Mouse (Mus musculus) heart, embryonic 16.5 days (tissue): ENCODE measurements around the gene Hist1h2an. TPM values are rescaled to one million over a fixed set of nuclear protein-coding genes. Genes with fewer than 3 reads are reported as not detected.
"Not testable (repeated sequence)": the region's sequence is repeated elsewhere in the genome, so short reads cannot be mapped to it uniquely, and the experiment has no call there.

Source experiments
- ATAC-seq: fragments of 200-750 bp; cut with Nextera tagmentation; replicated peaks from 2 replicates; pipeline ENCODE4 v1.8.0; 2017; ENCODE audit warnings: moderate number of reproducible peaks; ENCODE audit not compliant: insufficient read depth, low FRiP score; ENCODE audit errors: extremely low read depth
- H3K27ac ChIP-seq: fragments of 300-500 bp; sonication (generic); 2 replicates; pipeline ENCODE4 v1.5.1; 2014; ENCODE audit warnings: mild to moderate bottlenecking, low read length, control low read depth, moderate library complexity
- H3K27me3 ChIP-seq: fragments of 300-500 bp; sonication (generic); 2 replicates; pipeline ENCODE4 v1.6.1; 2014; ENCODE audit warnings: low read length, mixed read lengths; ENCODE audit not compliant: control insufficient read depth, insufficient read depth
- H3K36me3 ChIP-seq: fragments of 300-500 bp; sonication (generic); 2 replicates; pipeline ENCODE4 v1.6.1; 2014; ENCODE audit not compliant: control insufficient read depth, insufficient read depth
- H3K4me1 ChIP-seq: fragments of 300-500 bp; sonication (generic); 2 replicates; pipeline ENCODE4 v1.6.1; 2014; ENCODE audit warnings: low read length, mixed read lengths; ENCODE audit not compliant: control insufficient read depth, insufficient read depth
- H3K4me2 ChIP-seq: fragments of 300-500 bp; sonication (generic); 2 replicates; pipeline ENCODE4 v1.6.1; 2014; ENCODE audit warnings: low read depth, mild to moderate bottlenecking, control low read depth, low read length
- H3K4me3 ChIP-seq: fragments of 300-500 bp; sonication (generic); 2 replicates; pipeline ENCODE4 v1.5.1; 2014; ENCODE audit warnings: mild to moderate bottlenecking, control low read depth, low read length
- H3K9ac ChIP-seq: fragments of 300-500 bp; sonication (generic); 2 replicates; pipeline ENCODE4 v1.6.1; 2014; ENCODE audit warnings: low read length, control low read depth
- H3K9me3 ChIP-seq: fragments of 300-500 bp; sonication (generic); replicated peaks from 2 replicates; pipeline ENCODE4 v1.6.1; 2016; ENCODE audit warnings: low read length; ENCODE audit not compliant: control insufficient read depth
- WGBS: fragments of 180-500 bp; shearing (Covaris S2); extraction: QIAGEN DNeasy Blood & Tissue Kit; methylation state at CpG from one replicate; pipeline ENCODE4 v1.1.7; 2014; 5-methylcytosine and 5-hydroxymethylcytosine counted together
- microRNA-seq: library from miRNA; unstranded; fragments of <30 nt; microRNA quantifications from one replicate; pipeline ENCODE4, GENCODE M21; 2017
- polyA plus RNA-seq: library from polyadenylated mRNA; unstranded; fragments of >200 nt; fragmentation: Nextera tagmentation; extraction: Ambion mirVana; gene quantifications from 2 replicates; pipeline ENCODE4 v1.2.1, GENCODE M21; 2015

Hist1h2an gene
- polyA plus RNA-seq, 1 experiment from 2014 or later, result 3.1 TPM

DNA sequence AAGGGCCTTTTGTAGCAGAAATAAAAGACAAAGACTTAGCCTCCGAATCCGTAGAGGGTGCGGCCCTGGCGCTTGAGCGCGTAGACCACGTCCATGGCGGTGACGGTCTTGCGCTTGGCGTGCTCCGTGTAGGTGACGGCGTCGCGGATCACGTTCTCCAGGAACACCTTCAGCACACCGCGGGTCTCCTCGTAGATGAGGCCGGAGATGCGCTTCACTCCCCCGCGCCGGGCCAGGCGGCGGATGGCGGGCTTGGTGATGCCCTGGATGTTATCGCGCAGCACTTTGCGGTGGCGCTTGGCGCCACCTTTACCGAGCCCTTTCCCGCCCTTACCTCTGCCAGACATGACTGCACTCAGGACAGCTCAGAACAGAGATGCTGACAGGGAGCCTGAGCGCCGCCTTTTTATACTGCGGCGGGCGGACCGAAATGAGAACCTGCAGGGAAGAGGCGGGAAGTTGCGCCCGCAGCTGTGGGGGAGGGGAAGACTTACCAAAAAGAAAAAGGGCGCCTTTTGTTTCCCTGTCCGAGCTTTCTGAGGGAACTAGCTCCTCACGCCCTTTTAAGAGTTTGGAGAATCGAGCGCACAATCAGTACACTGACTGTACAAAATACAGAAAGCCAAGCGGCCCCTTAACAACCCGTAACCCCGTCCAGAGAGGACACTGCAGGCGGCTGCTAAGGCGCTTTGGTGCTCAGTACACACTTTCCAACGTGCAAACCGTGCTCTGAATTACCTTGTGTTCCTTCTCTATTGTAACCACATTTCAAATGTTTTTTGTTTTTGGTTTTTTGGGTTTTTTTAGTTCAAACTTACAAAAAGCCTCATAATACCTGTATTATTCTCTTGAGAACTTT lies 36.6 kb downstream of the Hist1h2an start, which contains the start of gene Hist1h4k:
TSS of gene Hist1h4k (minus strand) at position 347 of the 859 bp plus-strand sequence.
- not testable (repeated sequence) for H3K27me3 ChIP-seq, H3K36me3 ChIP-seq, H3K9me3 ChIP-seq
- WGBS, result under 1% methylated on average over 40 of the region's 56 CpGs
- H3K27ac ChIP-seq, result peak within 1 kb of the TSS; percentile 85
- peak within 1 kb of the TSS; percentile 72 for H3K9ac ChIP-seq
- peak; percentile 77 for ATAC-seq
- peak within 1 kb of the TSS; percentile 54 for H3K4me3 ChIP-seq
- H3K4me2 ChIP-seq, result peak within 1 kb of the TSS; percentile 74
- H3K4me1 ChIP-seq, result peaks cover 17% of the 10 kb centered on the region

DNA sequence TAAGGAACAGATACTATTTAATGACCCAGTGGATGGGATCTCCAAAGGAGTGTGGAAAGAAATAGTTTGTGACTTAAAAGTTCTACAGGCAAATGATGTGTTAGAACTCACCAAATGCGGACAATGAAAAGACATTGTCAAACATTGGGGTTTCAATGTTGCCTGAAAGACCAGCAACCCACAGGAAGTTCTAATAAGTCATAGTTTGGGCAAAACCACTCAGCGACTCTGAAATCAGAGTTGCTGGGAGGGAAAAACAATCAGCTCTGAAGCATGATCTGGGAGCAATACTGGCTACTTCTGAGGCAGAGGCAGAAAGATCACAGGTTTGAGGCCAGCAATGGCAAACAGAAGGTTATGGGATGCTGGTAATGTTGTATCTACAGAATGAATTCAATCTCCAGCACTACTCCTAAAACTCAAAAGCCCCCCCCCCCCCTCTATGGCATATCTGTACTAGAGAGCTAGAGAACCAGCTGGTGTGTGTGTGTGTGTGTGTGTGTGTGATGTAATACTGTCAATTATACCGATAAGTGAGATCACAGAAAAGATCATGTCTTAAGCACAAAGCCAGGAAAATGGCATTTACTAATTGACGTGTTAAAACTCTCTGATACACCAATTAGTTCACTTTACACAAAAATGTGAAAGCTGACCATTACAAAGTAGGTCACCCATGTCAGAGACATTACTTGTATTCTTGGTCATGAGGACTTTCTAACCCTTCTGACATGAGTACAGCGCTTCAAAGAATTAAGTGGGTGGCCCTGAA lies 37.4 kb downstream of the Hist1h2an start:
- Histone ChIP-seq H3K4me3 (peak overlapping the region; percentile 54), H3K4me1 (peaks cover 15% of the 10 kb centered on the region), H3K27ac (peak overlapping the region; percentile 41), H3K9me3 (no peaks in the 10 kb centered on the region), H3K27me3 (no peaks in the 10 kb centered on the region), H3K4me2 (peak overlapping the region; percentile 74), H3K9ac (peak overlapping the region; percentile 72), H3K36me3 (no peaks in the 10 kb centered on the region)
- ATAC-seq, result no peak
- WGBS, result 11% methylated on average over 5 of the region's 5 CpGs

DNA sequence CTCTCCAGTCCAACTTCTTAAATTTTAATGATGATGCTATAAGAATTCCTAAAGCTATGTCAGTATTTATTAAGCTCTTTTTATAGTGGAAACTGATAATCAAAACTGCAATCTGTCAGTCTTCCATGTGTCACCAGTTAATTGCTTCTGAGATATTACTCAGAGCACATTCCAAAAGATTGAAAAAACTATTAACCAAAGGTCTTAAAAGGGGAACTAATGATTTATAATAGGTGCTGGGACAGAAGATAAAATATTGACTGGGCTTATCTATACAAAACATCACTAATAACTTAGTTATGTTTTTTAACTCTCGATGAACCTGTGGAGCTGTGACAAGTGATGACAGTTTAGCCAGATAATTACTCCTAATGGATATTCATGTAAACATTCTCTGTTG lies 42.0 kb downstream of the Hist1h2an start:
- H3K9ac ChIP-seq, result no peak overlapping the region
- no peak overlapping the region for H3K4me3 ChIP-seq
- peaks cover 5% of the 10 kb centered on the region; the same call in 1 of the 2 replicates for H3K4me1 ChIP-seq
- 79% methylated on average over 1 of the region's 1 CpGs for WGBS
- no peaks in the 10 kb centered on the region for H3K9me3 ChIP-seq
- no peak overlapping the region for H3K4me2 ChIP-seq
- no peak for ATAC-seq
- no peaks in the 10 kb centered on the region for H3K36me3 ChIP-seq
- H3K27ac ChIP-seq, result no peak overlapping the region
- H3K27me3 ChIP-seq, result no peaks in the 10 kb centered on the region

Small RNAs within 50 kb of the gene (microRNA-seq; reads per million reads assigned to microRNA genes)
- gene Gm19658 (not detected), gene Gm44346 (not detected), gene Gm44454 (not detected), gene Gm44466 (not detected)

Other genes starting within 250 kb of the Hist1h2an start
- gene Olfr1366, start 244.4 kb downstream of the Hist1h2an start, polyA plus RNA-seq, result 0.04 TPM in 1 of 2 replicates, not detected in the other
- gene Olfr1535, start 227.3 kb downstream of the Hist1h2an start, polyA plus RNA-seq, result not detected in 2 replicates
- not detected in 2 replicates for gene Olfr1364, start 205.5 kb downstream of the Hist1h2an start, polyA plus RNA-seq
- not detected in 2 replicates for gene Olfr1362, start 173.2 kb downstream of the Hist1h2an start, polyA plus RNA-seq
- gene Olfr11, start 144.7 kb downstream of the Hist1h2an start, polyA plus RNA-seq, result not detected in 2 replicates
- not detected in 2 replicates for gene Olfr1361, start 123.8 kb downstream of the Hist1h2an start, polyA plus RNA-seq
- not detected in 2 replicates for gene Olfr1360, start 109.8 kb downstream of the Hist1h2an start, polyA plus RNA-seq
- gene Olfr1359, start 89.1 kb downstream of the Hist1h2an start, polyA plus RNA-seq, result not detected in 2 replicates
- 0.86 and 1.7 TPM in 2 replicates for gene Hist1h2bl, start 71.1 kb downstream of the Hist1h2an start, polyA plus RNA-seq
- gene Hist1h2ai, start 70.8 kb downstream of the Hist1h2an start, polyA plus RNA-seq, result 4.3 and 8.1 TPM in 2 replicates
- gene Hist1h3h, start 69.6 kb downstream of the Hist1h2an start, polyA plus RNA-seq, result 4.8 and 6.2 TPM in 2 replicates
- 1.8 and 2.4 TPM in 2 replicates for gene Hist1h2bm, start 65.2 kb downstream of the Hist1h2an start, polyA plus RNA-seq
- gene Hist1h4j, start 52.2 kb downstream of the Hist1h2an start, polyA plus RNA-seq, result 0.51 and 0.67 TPM in 2 replicates
- gene Hist1h4k, start 36.7 kb downstream of the Hist1h2an start, polyA plus RNA-seq, result 1.9 TPM in 1 of 2 replicates, not detected in the other
- gene Hist1h2ak, start 33.4 kb downstream of the Hist1h2an start, polyA plus RNA-seq, result 9.3 and 10.0 TPM in 2 replicates
- 0.88 and 1.6 TPM in 2 replicates for gene Hist1h2bn, start 33.1 kb downstream of the Hist1h2an start, polyA plus RNA-seq
- 8.6 and 9.8 TPM in 2 replicates for gene Hist1h1b, start 6.6 kb downstream of the Hist1h2an start, polyA plus RNA-seq
- 50.2 and 54.0 TPM in 2 replicates for gene Hist1h3i, start 3.8 kb downstream of the Hist1h2an start, polyA plus RNA-seq
- 0.34 and 0.52 TPM in 2 replicates for gene Hist1h2bp, start 243 bp upstream of the Hist1h2an start, polyA plus RNA-seq
- 9.3 and 10.4 TPM in 2 replicates for gene Hist1h2bq, start 23.0 kb upstream of the Hist1h2an start, polyA plus RNA-seq
- not detected in 2 replicates for gene Hist1h2ao, start 23.2 kb upstream of the Hist1h2an start, polyA plus RNA-seq
- gene Hist1h4m, start 24.5 kb upstream of the Hist1h2an start, polyA plus RNA-seq, result not detected in 2 replicates
- 6.3 and 7.5 TPM in 2 replicates for gene Hist1h4n, start 45.0 kb upstream of the Hist1h2an start, polyA plus RNA-seq
- gene Hist1h2ap, start 46.3 kb upstream of the Hist1h2an start, polyA plus RNA-seq, result 1,370 and 1,778 TPM in 2 replicates
- 9.6 and 10.5 TPM in 2 replicates for gene Hist1h2br, start 46.5 kb upstream of the Hist1h2an start, polyA plus RNA-seq
- gene Zfp184, start 157.9 kb upstream of the Hist1h2an start, polyA plus RNA-seq, result 2.9 and 4.7 TPM in 2 replicates
- not detected in 2 replicates for gene Pom121l2, start 194.0 kb upstream of the Hist1h2an start, polyA plus RNA-seq
- 62.9 and 135 TPM in 2 replicates for gene Prss16, start 222.5 kb upstream of the Hist1h2an start, polyA plus RNA-seq
- 5.3 and 7.9 TPM in 2 replicates for gene Hist1h2ah, start 248.3 kb upstream of the Hist1h2an start, polyA plus RNA-seq
- 1.6 and 3.1 TPM in 2 replicates for gene Hist1h2bk, start 248.7 kb upstream of the Hist1h2an start, polyA plus RNA-seq